Mouse (Mus musculus) G1E (cell line): ENCODE data around the gene Mtg1. TPM values are rescaled to one million over a fixed set of nuclear protein-coding genes. Genes with fewer than 3 reads are reported as not detected.
A peak's percentile ranks its signal among the peaks of the same experiment; 100 is the strongest.

ENCODE experiments used
- ATAC-seq: 2 replicates; pipeline ENCODE4 v1.8.0; 2016; ENCODE audit warnings: mild to moderate bottlenecking; ENCODE audit not compliant: insufficient number of reproducible peaks, poor library complexity, low FRiP score, severe bottlenecking; ENCODE audit errors: extremely low read depth
- DNase-seq: peaks from one replicate; pipeline ENCODE4 v3.0.0; 2012; ENCODE audit warnings: low spot score
- H3K27me3 ChIP-seq: 2 replicates; pipeline ENCODE4 v1.6.1; 2012; ENCODE audit warnings: mild to moderate bottlenecking, low read length, inconsistent platforms; ENCODE audit not compliant: insufficient read depth
- H3K36me3 ChIP-seq: replicated peaks from 2 replicates; pipeline ENCODE3; 2012; ENCODE audit warnings: mild to moderate bottlenecking, inconsistent platforms
- H3K4me1 ChIP-seq: 2 replicates; pipeline ENCODE4 v1.6.1; 2012; ENCODE audit warnings: low read depth, low read length, inconsistent platforms, mixed read lengths; ENCODE audit not compliant: insufficient read depth
- H3K4me3 ChIP-seq: 2 replicates; pipeline ENCODE4 v1.5.1; 2012; ENCODE audit warnings: low read depth, mild to moderate bottlenecking, inconsistent platforms, low read length, moderate library complexity, mixed read lengths
- H3K9me3 ChIP-seq: replicated peaks from 2 replicates; pipeline ENCODE4 v1.6.1; 2012; ENCODE audit warnings: inconsistent platforms
- CTCF ChIP-seq: IDR thresholded peaks from 2 replicates; pipeline ENCODE4 v1.5.1; 2012; ENCODE audit warnings: low read depth, low read length, inconsistent platforms, mixed read lengths
- GATA1 ChIP-seq: IDR thresholded peaks from 2 replicates; pipeline ENCODE4 v1.6.1; 2012; ENCODE audit warnings: borderline replicate concordance, low read length, inconsistent platforms, mixed read lengths
- GATA2 ChIP-seq: IDR thresholded peaks from 2 replicates; pipeline ENCODE4 v1.6.1; 2012; ENCODE audit warnings: low read depth, low read length, inconsistent platforms, borderline replicate concordance
- POLR2AphosphoS5 ChIP-seq: IDR thresholded peaks from 2 replicates; pipeline ENCODE4 v1.6.1; 2012; ENCODE audit warnings: low read depth, low read length, inconsistent platforms; ENCODE audit not compliant: insufficient replicate concordance
- TAL1 ChIP-seq: conservative IDR thresholded peaks from 2 replicates; pipeline ENCODE4 v1.6.1; 2012; ENCODE audit warnings: low read depth, low read length, inconsistent platforms, mixed read lengths
- polyA plus RNA-seq: library from polyadenylated mRNA; stranded (reverse); fragments of >175 nt; gene quantifications from 2 replicates; pipeline ENCODE4 v1.2.3, GENCODE M21; 2012
- total RNA-seq, 2 experiments: library from RNA; stranded (forward) in 1 of 2; stranded (reverse) in 1 of 2; fragments of 200-1000 nt in 1 of 2; fragments of >200 nt in 1 of 2; fragmentation: Nextera tagmentation in 1 of 2; gene quantifications; 2 replicates each; pipeline ENCODE4 v1.2.3; 2014 to 2017

Gene Mtg1
- total and polyA plus RNA-seq, 3 experiments = 10.5 to 41.0 (median 11.2) TPM

- DNase-seq (peak; percentile 70), ATAC-seq (peak; percentile 41)
- H3K4me1 ChIP-seq = peaks cover 34% of the 10 kb centered on the region
- no peak overlapping the region for H3K4me3 ChIP-seq
- TF ChIP-seq POLR2AphosphoS5 (no peak), GATA1 (no peak), GATA2 (no peak), CTCF (peak; percentile 46), TAL1 (no peak)
- H3K27me3 ChIP-seq = no peaks in the 10 kb centered on the region
- peaks cover 65% of the 10 kb centered on the region for H3K36me3 ChIP-seq
- H3K9me3 ChIP-seq = no peaks in the 10 kb centered on the region
These were observed 4.0 kb downstream of the Mtg1 start for GRCm38 (mm10) chr7:140141350-140141749.

GRCm38 (mm10) chr7:140144550-140144949 lies 7.2 kb downstream of the Mtg1 start:
- peaks cover 15% of the 10 kb centered on the region for H3K4me1 ChIP-seq
- no peaks in the 10 kb centered on the region for H3K27me3 ChIP-seq
- TF ChIP-seq GATA1 = no peak
- no peak for TF ChIP-seq TAL1
- TF ChIP-seq CTCF = no peak
- no peak for TF ChIP-seq GATA2
- TF ChIP-seq POLR2AphosphoS5 = no peak
- peaks cover 82% of the 10 kb centered on the region for H3K36me3 ChIP-seq
- H3K9me3 ChIP-seq = no peaks in the 10 kb centered on the region
- ATAC-seq (no peak), DNase-seq (no peak)
- no peak overlapping the region for H3K4me3 ChIP-seq

- ATAC-seq = no peak
These were observed 16.0 kb downstream of the Mtg1 start for GRCm38 (mm10) chr7:140153383-140153782.

GRCm38 (mm10) chr7:140153829-140154217 lies 16.5 kb downstream of the Mtg1 start:
- Histone ChIP-seq H3K9me3 (no peaks in the 10 kb centered on the region), H3K4me3 (no peak overlapping the region), H3K36me3 (peaks cover 42% of the 10 kb centered on the region), H3K4me1 (no peaks in the 10 kb centered on the region), H3K27me3 (peaks cover 7% of the 10 kb centered on the region)
- ATAC-seq = no peak
- DNase-seq = no peak
- TF ChIP-seq GATA2 (no peak), CTCF (no peak)

More at GRCm38 (mm10) chr7:140153383-140153782, 16.0 kb downstream of the Mtg1 start:
- Histone ChIP-seq H3K4me3 (no peak overlapping the region), H3K4me1 (no peaks in the 10 kb centered on the region), H3K36me3 (peaks cover 45% of the 10 kb centered on the region), H3K9me3 (no peaks in the 10 kb centered on the region), H3K27me3 (peaks cover 3% of the 10 kb centered on the region)
- DNase-seq = no peak
- no peak for TF ChIP-seq GATA2
- TF ChIP-seq TAL1 = no peak
- no peak for TF ChIP-seq CTCF
- TF ChIP-seq GATA1 = no peak
- TF ChIP-seq POLR2AphosphoS5 = no peak

- Histone ChIP-seq H3K27me3 (peaks cover 11% of the 10 kb centered on the region), H3K4me1 (no peaks in the 10 kb centered on the region), H3K9me3 (no peaks in the 10 kb centered on the region), H3K36me3 (peaks cover 37% of the 10 kb centered on the region), H3K4me3 (no peak within 1 kb of the TSS)
- ATAC-seq (no peak), DNase-seq (no peak)
- TF ChIP-seq POLR2AphosphoS5 (no peak), TAL1 (no peak), GATA1 (no peak), CTCF (no peak), GATA2 (no peak)
These were observed 17.0 kb downstream of the Mtg1 start, which contains the start of gene Sprn for GRCm38 (mm10) chr7:140154218-140154927. TSS of gene Sprn (minus strand) at chr7:140154877.

GRCm38 (mm10) chr7:140160363-140160762 lies 23.0 kb downstream of the Mtg1 start:
- H3K4me1 ChIP-seq = peaks cover 4% of the 10 kb centered on the region; the same call in 1 of the 2 replicates
- no peaks in the 10 kb centered on the region for H3K9me3 ChIP-seq
- peaks cover 44% of the 10 kb centered on the region for H3K27me3 ChIP-seq
- ATAC-seq = no peak; the same call in 1 of the 2 replicates
- DNase-seq = no peak
- H3K36me3 ChIP-seq = no peaks in the 10 kb centered on the region
- TF ChIP-seq CTCF = no peak
- TF ChIP-seq POLR2AphosphoS5 = no peak
- TF ChIP-seq GATA2 = no peak
- no peak for TF ChIP-seq GATA1
- no peak for TF ChIP-seq TAL1
- no peak overlapping the region for H3K4me3 ChIP-seq

GRCm38 (mm10) chr7:140164664-140165063 lies 27.3 kb downstream of the Mtg1 start, which contains the start of gene Olfr522:
TSS of gene Olfr522 (minus strand) at chr7:140164764.
- TF ChIP-seq TAL1 (no peak), GATA2 (no peak), CTCF (no peak), POLR2AphosphoS5 (no peak), GATA1 (no peak)
- ATAC-seq = no peak
- no peak for DNase-seq
- Histone ChIP-seq H3K4me1 (peaks cover 4% of the 10 kb centered on the region; the same call in 1 of the 2 replicates), H3K9me3 (no peaks in the 10 kb centered on the region), H3K4me3 (no peak within 1 kb of the TSS), H3K27me3 (peaks cover 41% of the 10 kb centered on the region), H3K36me3 (no peaks in the 10 kb centered on the region)
